Mouse (Mus musculus): ENCODE data around the gene Bpifa5. TPM values are rescaled to one million over a fixed set of nuclear protein-coding genes. Genes with fewer than 3 reads are reported as not detected.

Gene Bpifa5
- polyA plus RNA-seq, 1 experiment: not detected

DNA sequence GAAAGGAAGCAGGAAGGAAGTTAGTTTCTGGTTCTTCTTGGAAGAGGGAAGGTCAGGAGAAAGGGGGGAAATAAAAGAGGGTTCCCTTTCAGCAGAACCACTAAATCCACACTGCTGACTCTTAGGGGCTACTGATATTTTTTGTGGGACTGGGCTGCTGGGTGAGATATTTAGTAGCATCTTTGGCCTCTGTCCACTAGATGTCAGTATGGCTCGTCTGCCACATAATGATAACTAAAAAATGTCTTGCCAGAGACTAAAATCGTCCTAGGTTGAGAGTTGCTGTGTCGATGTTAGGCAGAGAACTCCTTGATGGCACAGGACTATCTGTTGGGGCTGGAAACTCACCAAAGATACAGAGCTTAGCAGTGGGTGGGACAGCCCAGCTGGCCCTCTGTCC lies 46.7 kb downstream of the Bpifa5 start:
- TF ChIP-seq POLR2A (IDR thresholded peaks at IDR 0.05; ENCODE audit: borderline replicate concordance, extremely low read depth, insufficient read depth, insufficient read length, poor library complexity, severe bottlenecking) (no peak), CTCF (IDR thresholded peaks at IDR 0.05; ENCODE audit: borderline replicate concordance, extremely low read depth, insufficient read depth, insufficient read length) (peak; percentile 62)
- peak; percentile 62 for DNase-seq (ENCODE audit: low read depth)

DNA sequence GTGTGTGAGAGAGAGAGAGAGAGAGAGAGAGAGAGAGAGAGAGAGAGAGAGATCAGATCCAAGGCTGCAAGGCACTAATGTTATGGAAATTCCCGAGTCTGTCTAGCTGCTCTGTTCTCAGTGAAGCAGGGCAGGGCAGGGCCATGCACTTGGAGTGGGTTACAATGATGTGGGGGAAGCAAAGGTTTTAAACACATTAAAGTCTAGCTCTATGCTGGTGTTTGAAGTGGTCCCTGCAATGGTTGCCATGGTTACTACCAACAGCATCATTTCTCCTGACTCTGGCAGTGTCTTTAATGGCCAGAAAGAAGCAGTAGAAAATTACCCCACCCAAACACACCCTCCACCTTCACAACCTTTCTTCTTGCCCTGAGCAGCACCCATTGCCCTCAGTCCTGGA lies 48.7 kb downstream of the Bpifa5 start:
- DNase-seq (ENCODE audit: low read depth): peak; percentile 63
- no peak for TF ChIP-seq CTCF (IDR thresholded peaks at IDR 0.05; ENCODE audit: borderline replicate concordance, extremely low read depth, insufficient read depth, insufficient read length)
- TF ChIP-seq POLR2A (IDR thresholded peaks at IDR 0.05; ENCODE audit: borderline replicate concordance, extremely low read depth, insufficient read depth, insufficient read length, poor library complexity, severe bottlenecking): no peak

DNA sequence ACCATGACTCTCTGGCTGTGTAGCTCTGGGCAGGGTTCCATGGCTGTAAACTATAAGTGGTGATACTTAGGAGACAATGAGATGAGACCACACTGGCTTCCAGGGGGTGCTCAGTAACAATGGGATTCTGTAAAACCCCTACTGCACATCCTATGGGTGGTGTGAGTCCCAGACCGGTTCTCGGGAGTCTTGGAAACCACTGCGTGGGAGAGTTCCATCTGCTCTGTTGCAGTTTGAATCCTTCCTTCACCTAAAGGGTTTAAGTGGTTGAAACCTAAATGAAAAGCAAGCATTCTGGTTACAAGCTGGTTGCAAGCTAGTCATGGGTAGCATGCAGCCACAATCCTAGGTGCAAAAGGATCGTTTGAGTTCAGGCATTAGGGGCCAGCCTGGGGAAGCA lies 49.5 kb downstream of the Bpifa5 start:
- no peak for DNase-seq (ENCODE audit: low read depth)
- no peak for TF ChIP-seq CTCF (IDR thresholded peaks at IDR 0.05; ENCODE audit: borderline replicate concordance, extremely low read depth, insufficient read depth, insufficient read length)
- no peak for TF ChIP-seq POLR2A (IDR thresholded peaks at IDR 0.05; ENCODE audit: borderline replicate concordance, extremely low read depth, insufficient read depth, insufficient read length, poor library complexity, severe bottlenecking)

DNA sequence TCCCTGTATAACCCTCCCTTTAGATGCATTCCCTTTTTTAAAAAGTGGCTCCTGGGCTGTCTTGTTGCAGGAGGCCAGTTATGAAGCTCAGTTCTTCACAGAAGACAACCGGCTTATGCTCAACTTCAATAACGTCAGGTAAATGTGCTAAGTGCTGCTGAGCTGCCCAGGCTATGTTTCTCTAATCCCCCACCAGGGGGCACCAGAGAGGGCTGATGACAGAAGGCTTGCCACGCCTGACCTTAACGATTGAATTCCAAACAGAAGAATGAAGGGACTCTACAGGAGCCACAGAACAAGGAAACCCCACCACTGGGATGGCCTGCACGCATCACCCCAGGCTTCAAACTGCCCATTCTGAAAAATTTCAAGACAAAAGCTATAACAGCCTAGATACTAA lies 52.8 kb downstream of the Bpifa5 start:
- peak; percentile 76 for DNase-seq (ENCODE audit: low read depth)
- peak; percentile 83 for TF ChIP-seq CTCF (IDR thresholded peaks at IDR 0.05; ENCODE audit: borderline replicate concordance, extremely low read depth, insufficient read depth, insufficient read length)
- TF ChIP-seq POLR2A (IDR thresholded peaks at IDR 0.05; ENCODE audit: borderline replicate concordance, extremely low read depth, insufficient read depth, insufficient read length, poor library complexity, severe bottlenecking): no peak

Other genes with a start within 250 kb of the Bpifa5 start
- 0.06 and 0.07 TPM in 2 replicates for gene Bpifb3, start 244.4 kb upstream of the Bpifa5 start, polyA plus RNA-seq (2012; rRNA removed)
- gene Bpifb4, start 224.4 kb upstream of the Bpifa5 start, polyA plus RNA-seq (2012; rRNA removed): not detected in 2 replicates
- gene Bpifa6, start 187.7 kb upstream of the Bpifa5 start, polyA plus RNA-seq (2012; rRNA removed): not detected in 2 replicates
- gene Bpifa2, start 154.3 kb upstream of the Bpifa5 start, polyA plus RNA-seq (2012; rRNA removed): not detected in 2 replicates
- not detected in 2 replicates for gene Bpifa3, start 32.3 kb upstream of the Bpifa5 start, polyA plus RNA-seq (2012; rRNA removed)
- not detected in 2 replicates for gene Bpifa1, start 19.7 kb upstream of the Bpifa5 start, polyA plus RNA-seq (2012; rRNA removed)
- gene Bpifb1, start 28.2 kb downstream of the Bpifa5 start, polyA plus RNA-seq (2012; rRNA removed): 0.21 and 0.23 TPM in 2 replicates
- gene Bpifb5, start 61.1 kb downstream of the Bpifa5 start, polyA plus RNA-seq (2012; rRNA removed): 0.39 and 0.49 TPM in 2 replicates
- gene Bpifb9a, start 95.2 kb downstream of the Bpifa5 start, polyA plus RNA-seq (2012; rRNA removed): not detected in 2 replicates
- gene Bpifb9b, start 144.6 kb downstream of the Bpifa5 start, polyA plus RNA-seq (2012; rRNA removed): not detected in 2 replicates
- gene Cdk5rap1, start 210.4 kb downstream of the Bpifa5 start, polyA plus RNA-seq (2012; rRNA removed): 16.5 and 16.6 TPM in 2 replicates
- gene Snta1, start 245.5 kb downstream of the Bpifa5 start, polyA plus RNA-seq (2012; rRNA removed): 9.9 and 11.6 TPM in 2 replicates